Mouse (Mus musculus): ENCODE measurements at regions not wholly inside any gene's neighbourhood (a gene's known extent, or its start where the extent isn't known, plus 50 kb on each side); places are given as distances from the start of the nearest gene placed in this dataset.

- peak in 1 of 2 experiments; percentile 15 for DNase-seq (ENCODE audit: low spot score in 2 of 2)
These were observed 793.0 kb downstream of the Gm7489 start for GRCm38 (mm10) chr15:54677660-54678059.
